Mouse (Mus musculus): Measurements from ENCODE around the gene Plac8.

DNA sequence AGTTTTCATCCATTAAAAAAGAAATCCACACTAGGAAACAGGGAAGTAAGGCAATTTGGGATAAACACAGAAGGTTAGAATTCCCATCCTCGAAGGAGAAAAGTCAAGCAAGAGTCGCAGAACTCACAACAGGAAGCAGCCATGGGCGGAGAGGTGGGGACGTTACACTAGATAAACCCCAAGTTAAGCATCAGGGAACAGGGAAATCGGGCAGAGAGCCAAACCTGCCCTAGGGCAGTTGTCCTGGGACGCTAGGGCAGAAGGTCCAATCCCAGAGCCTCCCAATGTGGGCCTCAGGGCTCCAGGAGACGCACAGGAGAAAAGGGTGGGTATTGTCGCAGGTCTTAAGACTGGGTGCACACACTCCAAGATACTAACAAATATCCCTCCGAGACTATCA is 14.5 kb downstream of the Plac8 start:
- TF ChIP-seq GATA1 (IDR thresholded peaks at IDR 0.05; ENCODE audit: low read depth, low read length): no peak
- no peak for TF ChIP-seq CTCF (IDR thresholded peaks at IDR 0.05 in 2 of 3, conservative IDR thresholded peaks at IDR 0.05 in 1 of 3; ENCODE audit: control insufficient read depth in 1 of 3, insufficient read depth in 1 of 3, low read depth in 2 of 3, low read length in 3 of 3, poor library complexity in 1 of 3, severe bottlenecking in 1 of 3)
- TF ChIP-seq NRF1 (IDR thresholded peaks at IDR 0.05; ENCODE audit: insufficient read depth, low read depth, low read length, poor library complexity, severe bottlenecking): no peak
- no peak for TF ChIP-seq CHD2 (IDR thresholded peaks at IDR 0.05; ENCODE audit: low read length)
- TF ChIP-seq GABPA (IDR thresholded peaks at IDR 0.05; ENCODE audit: low read depth, low read length): no peak
- TF ChIP-seq CHD1 (IDR thresholded peaks at IDR 0.05; ENCODE audit: low read depth, low read length): no peak
- TF ChIP-seq UBTF (IDR thresholded peaks at IDR 0.05; ENCODE audit: borderline replicate concordance, insufficient read depth, low read depth, low read length): no peak
- TF ChIP-seq MAFK (IDR thresholded peaks at IDR 0.05; ENCODE audit: borderline replicate concordance, low read depth, low read length): no peak
